Mouse (Mus musculus): Measurements from ENCODE around the gene Paqr5.

DNA sequence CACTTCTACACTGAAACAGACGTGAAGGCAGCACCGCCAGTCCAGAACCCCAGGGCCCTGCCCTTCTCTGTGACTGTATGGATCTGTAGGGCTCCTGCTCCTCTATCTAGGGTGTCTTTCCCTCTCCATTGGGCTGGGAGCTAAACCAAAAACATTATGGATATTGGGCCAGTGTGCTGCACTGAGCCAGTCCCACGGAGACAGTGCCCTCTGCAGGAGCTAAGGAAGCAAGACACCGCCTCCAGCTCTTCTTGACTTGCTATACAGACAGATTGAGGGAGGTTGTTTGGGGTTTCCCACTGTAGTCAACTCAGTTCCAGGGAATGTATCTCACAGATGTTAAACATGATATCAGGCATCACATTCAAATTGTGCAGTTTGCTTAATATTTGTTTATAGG lies 24.1 kb upstream of the Paqr5 start:
- TF ChIP-seq CTCF (IDR thresholded peaks at IDR 0.05; ENCODE audit: insufficient read depth, low read depth, low read length) (no peak; the same call in 1 of the 2 replicates), POLR2A (IDR thresholded peaks at IDR 0.05; ENCODE audit: insufficient read depth, low read depth, low read length) (no peak)

Data from olfactory bulb, adult 2 months (tissue).